Mouse (Mus musculus): Measurements from ENCODE around the gene Adamtsl3. TPM values are rescaled to one million over a fixed set of nuclear protein-coding genes. Genes with fewer than 3 reads are reported as not detected.
A peak's percentile ranks its signal among the peaks of the same experiment; 100 is the strongest.

Adamtsl3 gene
- polyA plus RNA-seq, 1 experiment: 0.43 TPM

DNA sequence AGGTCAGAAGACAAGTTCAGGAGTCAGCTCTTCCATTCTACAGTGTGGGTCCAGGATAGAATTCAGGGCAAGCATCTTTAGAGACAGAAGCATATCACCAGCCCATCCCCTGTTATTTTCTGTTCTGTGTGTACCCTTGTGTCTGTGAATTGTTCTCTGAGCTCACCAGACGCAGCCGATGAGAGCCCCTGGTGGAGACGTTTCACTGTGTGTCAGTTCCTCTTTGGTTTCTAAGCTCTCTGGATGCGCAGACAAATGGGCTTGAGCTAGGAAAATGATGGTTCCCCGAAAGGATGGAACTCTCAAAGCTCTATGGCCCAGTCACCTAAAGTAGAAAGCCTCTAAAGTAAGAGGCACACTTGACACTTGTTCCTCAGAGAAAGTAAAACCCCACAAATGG is 246.3 kb downstream of the Adamtsl3 start:
- TF ChIP-seq POLR2A (IDR thresholded peaks at IDR 0.05; ENCODE audit: control insufficient read depth, low read depth, low read length) (no peak), CTCF (IDR thresholded peaks at IDR 0.05; ENCODE audit: control insufficient read depth, insufficient read depth, insufficient replicate concordance, low read depth, low read length) (no peak)
- H3K27ac ChIP-seq (ENCODE audit: control insufficient read depth, insufficient read depth, low read depth, low read length): no peak overlapping the region

DNA sequence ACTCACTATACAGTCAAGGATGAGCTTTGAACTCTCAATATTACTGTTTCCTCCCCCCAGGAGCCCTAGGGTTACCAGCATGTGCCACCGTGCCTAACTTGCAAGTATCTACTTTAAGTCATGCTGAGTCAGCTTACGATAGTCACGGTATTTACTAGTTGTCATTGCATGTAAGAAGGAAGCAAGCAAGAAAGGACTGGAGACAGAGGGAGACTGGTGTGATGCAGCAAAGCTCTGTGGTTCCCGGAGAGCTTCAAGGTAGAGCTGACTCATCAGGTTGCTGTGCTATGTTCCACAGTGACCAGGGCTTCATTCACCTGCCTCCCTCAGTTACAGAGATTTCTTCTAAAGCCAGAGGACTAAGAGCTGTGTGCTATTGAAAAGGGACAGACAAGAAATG is 247.0 kb downstream of the Adamtsl3 start:
- TF ChIP-seq POLR2A (IDR thresholded peaks at IDR 0.05; ENCODE audit: control insufficient read depth, low read depth, low read length) (no peak), CTCF (IDR thresholded peaks at IDR 0.05; ENCODE audit: control insufficient read depth, insufficient read depth, insufficient replicate concordance, low read depth, low read length) (no peak)

More for the DNA sequence above, 246.3 kb downstream of the Adamtsl3 start:
- no peak overlapping the region for H3K4me3 ChIP-seq (ENCODE audit: control insufficient read depth, low read depth, low read length)
- no peaks in the 10 kb centered on the region for H3K4me1 ChIP-seq (ENCODE audit: control insufficient read depth, insufficient read depth, low read length)
- no peaks in the 10 kb centered on the region for H3K36me3 ChIP-seq (ENCODE audit: control insufficient read depth, insufficient read depth, low read length)
- no peaks in the 10 kb centered on the region for H3K27me3 ChIP-seq (ENCODE audit: control insufficient read depth, insufficient read depth, low read length)

DNA sequence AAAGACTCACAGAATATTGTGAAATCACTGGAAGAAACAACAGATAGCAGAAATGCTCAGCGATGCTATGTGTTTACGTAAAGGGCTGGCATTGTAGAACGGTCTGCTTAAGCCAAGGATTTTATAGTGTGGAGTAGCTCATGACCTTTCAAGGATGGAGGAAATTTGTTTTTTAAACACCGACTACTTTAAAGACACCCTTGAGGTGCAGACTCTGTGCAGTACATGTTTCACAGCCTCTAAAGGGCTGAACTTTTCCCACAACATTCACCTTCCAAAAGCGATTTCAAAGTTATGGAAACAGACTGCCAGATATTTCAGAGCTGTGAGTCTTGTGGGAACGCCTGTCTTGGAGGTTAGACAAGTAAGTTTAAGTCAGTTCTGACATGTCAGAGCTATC is 255.4 kb downstream of the Adamtsl3 start:
- no peak overlapping the region for H3K27ac ChIP-seq (ENCODE audit: control insufficient read depth, insufficient read depth, low read depth, low read length)
- H3K4me3 ChIP-seq (ENCODE audit: control insufficient read depth, low read depth, low read length): no peak overlapping the region
- no peaks in the 10 kb centered on the region for H3K27me3 ChIP-seq (ENCODE audit: control insufficient read depth, insufficient read depth, low read length)
- H3K36me3 ChIP-seq (ENCODE audit: control insufficient read depth, insufficient read depth, low read length): no peaks in the 10 kb centered on the region
- no peak for TF ChIP-seq POLR2A (IDR thresholded peaks at IDR 0.05; ENCODE audit: control insufficient read depth, low read depth, low read length)
- TF ChIP-seq CTCF (IDR thresholded peaks at IDR 0.05; ENCODE audit: control insufficient read depth, insufficient read depth, insufficient replicate concordance, low read depth, low read length): no peak
- H3K4me1 ChIP-seq (ENCODE audit: control insufficient read depth, insufficient read depth, low read length): no peaks in the 10 kb centered on the region

More for the DNA sequence above, 247.0 kb downstream of the Adamtsl3 start:
- Histone ChIP-seq H3K27ac (ENCODE audit: control insufficient read depth, insufficient read depth, low read depth, low read length) (no peak overlapping the region), H3K4me1 (ENCODE audit: control insufficient read depth, insufficient read depth, low read length) (no peaks in the 10 kb centered on the region), H3K27me3 (ENCODE audit: control insufficient read depth, insufficient read depth, low read length) (no peaks in the 10 kb centered on the region), H3K36me3 (ENCODE audit: control insufficient read depth, insufficient read depth, low read length) (no peaks in the 10 kb centered on the region), H3K4me3 (ENCODE audit: control insufficient read depth, low read depth, low read length) (no peak overlapping the region)

DNA sequence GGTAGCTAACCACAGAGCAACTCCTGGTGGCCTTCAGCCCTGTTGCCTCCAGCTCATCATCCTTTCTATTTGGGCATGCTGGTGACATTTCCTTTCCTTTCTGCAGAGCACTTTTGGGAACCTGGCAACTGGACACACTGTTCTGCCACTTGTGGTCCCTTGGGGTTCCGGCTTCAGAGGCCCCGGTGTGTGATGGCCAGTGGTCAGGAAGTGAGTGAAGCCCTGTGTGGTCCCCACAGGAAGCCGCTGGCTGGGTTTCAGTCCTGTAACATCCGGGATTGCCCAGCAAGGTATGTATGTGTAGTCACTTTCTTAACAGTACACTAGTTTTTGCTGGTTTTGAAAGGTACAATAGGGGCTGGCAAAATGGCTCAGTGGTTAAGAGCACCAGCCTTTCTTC is 266.5 kb downstream of the Adamtsl3 start:
- Histone ChIP-seq H3K27ac (ENCODE audit: control insufficient read depth, insufficient read depth, low read depth, low read length) (no peak overlapping the region), H3K27me3 (ENCODE audit: control insufficient read depth, insufficient read depth, low read length) (no peaks in the 10 kb centered on the region), H3K4me3 (ENCODE audit: control insufficient read depth, low read depth, low read length) (no peak overlapping the region), H3K36me3 (ENCODE audit: control insufficient read depth, insufficient read depth, low read length) (no peaks in the 10 kb centered on the region), H3K4me1 (ENCODE audit: control insufficient read depth, insufficient read depth, low read length) (no peaks in the 10 kb centered on the region)
- no peak for TF ChIP-seq POLR2A (IDR thresholded peaks at IDR 0.05; ENCODE audit: control insufficient read depth, low read depth, low read length)
- no peak for TF ChIP-seq CTCF (IDR thresholded peaks at IDR 0.05; ENCODE audit: control insufficient read depth, insufficient read depth, insufficient replicate concordance, low read depth, low read length)

DNA sequence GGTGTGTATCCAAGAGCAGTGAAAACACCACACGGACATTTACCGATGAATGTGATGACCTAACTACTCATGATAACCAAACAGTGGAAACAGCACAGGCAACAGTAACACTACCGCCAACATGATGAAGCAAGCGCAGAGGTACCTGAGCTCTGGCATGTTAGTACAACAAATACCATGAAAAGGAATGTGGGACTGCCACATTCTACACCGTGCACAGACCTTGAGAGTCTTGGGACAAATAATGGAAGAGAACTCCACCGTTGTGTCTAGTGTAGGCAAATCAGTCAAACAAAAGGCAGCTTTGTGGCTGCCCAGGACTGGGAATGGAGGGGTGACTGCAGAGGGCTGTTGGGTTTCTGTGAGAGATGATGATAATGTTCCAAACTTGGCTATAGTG is 269.9 kb downstream of the Adamtsl3 start:
- no peak for TF ChIP-seq CTCF (IDR thresholded peaks at IDR 0.05; ENCODE audit: control insufficient read depth, insufficient read depth, insufficient replicate concordance, low read depth, low read length)
- TF ChIP-seq POLR2A (IDR thresholded peaks at IDR 0.05; ENCODE audit: control insufficient read depth, low read depth, low read length): no peak
- H3K27ac ChIP-seq (ENCODE audit: control insufficient read depth, insufficient read depth, low read depth, low read length): no peak overlapping the region
- H3K36me3 ChIP-seq (ENCODE audit: control insufficient read depth, insufficient read depth, low read length): no peaks in the 10 kb centered on the region
- H3K4me3 ChIP-seq (ENCODE audit: control insufficient read depth, low read depth, low read length): no peak overlapping the region
- H3K27me3 ChIP-seq (ENCODE audit: control insufficient read depth, insufficient read depth, low read length): no peaks in the 10 kb centered on the region
- no peaks in the 10 kb centered on the region for H3K4me1 ChIP-seq (ENCODE audit: control insufficient read depth, insufficient read depth, low read length)

DNA sequence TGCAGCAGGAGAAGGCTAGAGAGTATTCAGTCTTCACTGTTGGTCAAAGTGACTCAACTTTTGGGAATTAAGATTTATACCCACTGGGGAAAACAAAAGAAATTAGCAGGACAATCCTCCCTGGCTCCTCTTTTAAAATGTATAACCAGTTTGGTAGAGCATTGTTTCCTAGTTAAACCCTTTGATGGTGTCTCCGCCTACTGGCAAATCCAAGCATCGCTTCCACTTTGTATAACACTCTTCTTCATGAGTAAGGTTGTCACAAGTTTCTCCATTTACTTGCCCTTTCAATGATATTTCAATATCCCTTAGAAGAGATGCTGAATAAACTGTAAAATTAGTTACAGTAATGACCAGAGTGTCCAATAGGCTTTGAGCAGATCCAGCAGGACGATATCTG is 274.1 kb downstream of the Adamtsl3 start:
- Histone ChIP-seq H3K27ac (ENCODE audit: control insufficient read depth, insufficient read depth, low read depth, low read length) (no peak overlapping the region), H3K4me1 (ENCODE audit: control insufficient read depth, insufficient read depth, low read length) (peaks cover 6% of the 10 kb centered on the region), H3K4me3 (ENCODE audit: control insufficient read depth, low read depth, low read length) (no peak overlapping the region), H3K27me3 (ENCODE audit: control insufficient read depth, insufficient read depth, low read length) (no peaks in the 10 kb centered on the region), H3K36me3 (ENCODE audit: control insufficient read depth, insufficient read depth, low read length) (no peaks in the 10 kb centered on the region)
- TF ChIP-seq CTCF (IDR thresholded peaks at IDR 0.05; ENCODE audit: control insufficient read depth, insufficient read depth, insufficient replicate concordance, low read depth, low read length) (no peak), POLR2A (IDR thresholded peaks at IDR 0.05; ENCODE audit: control insufficient read depth, low read depth, low read length) (no peak)

DNA sequence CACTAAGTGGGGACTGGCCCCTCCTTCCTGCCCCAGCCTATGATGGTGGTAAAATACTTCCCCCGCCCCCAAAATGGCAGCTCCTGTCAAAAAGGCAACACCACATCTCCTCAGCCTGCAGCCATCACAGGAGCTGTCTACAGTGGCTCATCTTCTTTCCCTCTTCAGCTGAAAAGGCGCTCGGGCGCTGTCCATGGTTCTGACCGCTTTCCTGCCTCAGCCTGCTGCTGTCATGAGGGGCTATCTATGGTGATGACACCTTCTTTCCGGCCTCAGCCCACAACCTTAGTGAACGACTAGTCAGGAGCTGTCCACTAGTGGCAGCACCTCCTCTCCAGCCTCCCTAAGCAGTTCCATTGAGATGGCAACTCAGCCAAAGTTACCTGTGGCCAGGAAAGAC is 289.8 kb downstream of the Adamtsl3 start:
- no peak for TF ChIP-seq CTCF (IDR thresholded peaks at IDR 0.05; ENCODE audit: control insufficient read depth, insufficient read depth, insufficient replicate concordance, low read depth, low read length)
- no peak for TF ChIP-seq POLR2A (IDR thresholded peaks at IDR 0.05; ENCODE audit: control insufficient read depth, low read depth, low read length)
- Histone ChIP-seq H3K27me3 (ENCODE audit: control insufficient read depth, insufficient read depth, low read length) (no peaks in the 10 kb centered on the region), H3K4me3 (ENCODE audit: control insufficient read depth, low read depth, low read length) (no peak overlapping the region), H3K27ac (ENCODE audit: control insufficient read depth, insufficient read depth, low read depth, low read length) (no peak overlapping the region), H3K4me1 (ENCODE audit: control insufficient read depth, insufficient read depth, low read length) (no peaks in the 10 kb centered on the region), H3K36me3 (ENCODE audit: control insufficient read depth, insufficient read depth, low read length) (no peaks in the 10 kb centered on the region)

DNA sequence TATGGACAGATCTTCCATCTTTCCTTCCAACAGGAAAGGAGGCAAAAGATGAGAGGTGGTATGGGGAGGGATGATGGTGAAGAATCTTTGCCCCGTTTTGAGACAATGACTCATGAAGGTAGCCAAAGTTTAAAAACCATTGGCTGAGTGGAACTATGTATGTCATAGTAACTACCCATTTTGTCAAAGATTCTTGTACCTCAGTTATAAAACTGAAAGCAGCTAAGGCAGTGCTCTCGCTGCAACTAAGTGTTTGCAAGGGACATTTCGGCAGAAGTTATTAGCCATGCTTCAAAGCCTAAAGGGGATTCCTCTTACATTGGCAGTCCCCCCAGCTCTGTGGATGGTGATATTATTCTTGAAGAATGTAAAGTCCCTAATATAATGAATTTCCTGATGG is 311.7 kb downstream of the Adamtsl3 start:
- TF ChIP-seq CTCF (IDR thresholded peaks at IDR 0.05; ENCODE audit: control insufficient read depth, insufficient read depth, insufficient replicate concordance, low read depth, low read length) (no peak), POLR2A (IDR thresholded peaks at IDR 0.05; ENCODE audit: control insufficient read depth, low read depth, low read length) (no peak)
- no peaks in the 10 kb centered on the region for H3K36me3 ChIP-seq (ENCODE audit: control insufficient read depth, insufficient read depth, low read length)

More for the DNA sequence above, 311.7 kb downstream of the Adamtsl3 start:
- no peak overlapping the region for H3K27ac ChIP-seq (ENCODE audit: control insufficient read depth, insufficient read depth, low read depth, low read length)
- no peaks in the 10 kb centered on the region for H3K4me1 ChIP-seq (ENCODE audit: control insufficient read depth, insufficient read depth, low read length)
- no peaks in the 10 kb centered on the region for H3K27me3 ChIP-seq (ENCODE audit: control insufficient read depth, insufficient read depth, low read length)
- H3K4me3 ChIP-seq (ENCODE audit: control insufficient read depth, low read depth, low read length): peak overlapping the region; percentile 56; the same call in 1 of the 2 replicates

Measured in testis, adult 2 months (tissue).